ENCODE assay signal across 15 mouse cellular contexts in genomic region chr13:71960846-71961735, GRCm38 (mm10). TPM values are rescaled to one million over a fixed set of nuclear protein-coding genes. Genes with fewer than 3 reads are reported as not detected.
A peak's percentile ranks its signal among the peaks of the same experiment; 100 is the strongest.
DNase-seq lines count a peak whose midpoint lies in the region; ATAC-seq lines count a peak whose summit lies in the region.
"Had no signal": no experiment of that assay in that cellular context is flagged by ENCODE, and none has a peak within 500 bp of the region (broad histone marks: within the 10 kb centered on the region; RNA-seq: fewer than 3 reads in every experiment).

No protein-coding gene starts in this region.

- H3K4me1 ChIP-seq in heart, embryonic 16.5 days (ENCODE audit: control insufficient read depth, insufficient read depth, low read length), result 0 out of 2 replicates have a peak, but pooled peaks cover 7% of the 10 kb centered on the region
- H3K4me1 ChIP-seq in embryonic facial prominence, embryonic 14.5 days (ENCODE audit: control insufficient read depth, insufficient read depth, low read length), result no peaks in the 10 kb centered on the region; the same call in 1 of the 2 replicates
- H3K4me1 ChIP-seq in midbrain, embryonic 12.5 days, result peaks cover 48% of the 10 kb centered on the region
- peaks cover 21% of the 10 kb centered on the region for H3K4me1 ChIP-seq in forebrain, embryonic 15.5 days

- H3K9ac ChIP-seq in heart, embryonic 16.5 days (ENCODE audit: low read length), result peak overlapping the region; percentile 28; the same call in 1 of the 2 replicates
- H3K9ac ChIP-seq in embryonic facial prominence, embryonic 14.5 days (ENCODE audit: low read depth, low read length), result peak overlapping the region; percentile 75
- H3K9ac ChIP-seq in midbrain, embryonic 12.5 days (replicated peaks), result peak overlapping the region; percentile 98
- no peak overlapping the region for H3K9ac ChIP-seq in forebrain, embryonic 15.5 days (replicated peaks)

- H3K27me3 ChIP-seq in heart, embryonic 16.5 days (ENCODE audit: control insufficient read depth, insufficient read depth, low read length), result peaks cover 72% of the 10 kb centered on the region
- peaks cover 86% of the 10 kb centered on the region for H3K27me3 ChIP-seq in embryonic facial prominence, embryonic 14.5 days (replicated peaks; ENCODE audit: control insufficient read depth, insufficient read depth, low read length)
- H3K27me3 ChIP-seq in midbrain, embryonic 12.5 days, result peaks cover 62% of the 10 kb centered on the region
- H3K27me3 ChIP-seq in forebrain, embryonic 15.5 days, result peaks cover 95% of the 10 kb centered on the region

- ATAC-seq in heart, embryonic 16.5 days (replicated peaks; ENCODE audit: extremely low read depth, insufficient read depth, low FRiP score), result no peak
- ATAC-seq in embryonic facial prominence, embryonic 14.5 days (ENCODE audit: low read depth), result no peak
- ATAC-seq in midbrain, embryonic 12.5 days (ENCODE audit: low FRiP score, low read depth), result no peak
- ATAC-seq in forebrain, embryonic 15.5 days (replicated peaks), result no peak
- ATAC-seq: intestine, embryonic 16.5 days had no signal

- peak overlapping the region; percentile 59 for H3K4me3 ChIP-seq in heart, embryonic 16.5 days (ENCODE audit: low read length)
- H3K4me3 ChIP-seq in embryonic facial prominence, embryonic 14.5 days (ENCODE audit: low read depth, low read length), result peak overlapping the region; percentile 57
- H3K4me3 ChIP-seq in midbrain, embryonic 12.5 days, result peak overlapping the region; percentile 92
- H3K4me3 ChIP-seq in forebrain, embryonic 15.5 days, result no peak overlapping the region
- H3K4me3 ChIP-seq: myocyte had no signal

- DNase-seq in heart, adult 8-10 months (ENCODE audit: low spot score), result no peak
- DNase-seq in NIH3T3 (ENCODE audit: low read depth), result peak; percentile 55
- DNase-seq in embryonic facial prominence, embryonic 14.5 days (ENCODE audit: low spot score), result no peak
- no peak for DNase-seq in left cerebral cortex, adult 11 months (ENCODE audit: low spot score)
- no peak for DNase-seq in frontal cortex, postnatal 14 days (ENCODE audit: low spot score in 2 of 2)
- DNase-seq: adrenal gland, adult 8-10 months; cerebellum, adult 9-11 months; thymus, postnatal 4 days had no signal

- H3K9me3 ChIP-seq in heart, embryonic 16.5 days (replicated peaks; ENCODE audit: control insufficient read depth, low read length), result no peaks in the 10 kb centered on the region
- H3K9me3 ChIP-seq in embryonic facial prominence, embryonic 14.5 days (ENCODE audit: control insufficient read depth, low read length), result no peaks in the 10 kb centered on the region
- no peaks in the 10 kb centered on the region for H3K9me3 ChIP-seq in midbrain, embryonic 12.5 days
- H3K9me3 ChIP-seq in forebrain, embryonic 15.5 days, result no peaks in the 10 kb centered on the region

- peak overlapping the region; percentile 76 for H3K4me2 ChIP-seq in heart, embryonic 16.5 days (ENCODE audit: low read depth, low read length)
- peak overlapping the region; percentile 81 for H3K4me2 ChIP-seq in embryonic facial prominence, embryonic 14.5 days (ENCODE audit: low read depth, low read length)
- peak overlapping the region; percentile 71 for H3K4me2 ChIP-seq in midbrain, embryonic 12.5 days (replicated peaks)
- H3K4me2 ChIP-seq in forebrain, embryonic 15.5 days (replicated peaks), result no peak overlapping the region

- WGBS in heart, embryonic 16.5 days, result 27% methylated on average over 9 of the region's 9 CpGs
- WGBS in embryonic facial prominence, embryonic 14.5 days, result 17% methylated on average over 9 of the region's 9 CpGs
- 3% methylated on average over 9 of the region's 9 CpGs for WGBS in midbrain, embryonic 12.5 days
- WGBS in forebrain, embryonic 15.5 days, result 5% methylated on average over 9 of the region's 9 CpGs

- H3K27ac ChIP-seq in heart, embryonic 16.5 days (ENCODE audit: low read length), result no peak overlapping the region
- H3K27ac ChIP-seq in embryonic facial prominence, embryonic 14.5 days (replicated peaks; ENCODE audit: low read depth, low read length), result no peak overlapping the region
- H3K27ac ChIP-seq in midbrain, embryonic 12.5 days (replicated peaks), result peak overlapping the region; percentile 81
- H3K27ac ChIP-seq in forebrain, embryonic 15.5 days (replicated peaks), result no peak overlapping the region

- H3K36me3 ChIP-seq in heart, embryonic 16.5 days (ENCODE audit: control insufficient read depth, insufficient read depth), result no peaks in the 10 kb centered on the region
- no peaks in the 10 kb centered on the region for H3K36me3 ChIP-seq in embryonic facial prominence, embryonic 14.5 days (ENCODE audit: control insufficient read depth, insufficient read depth, low read length)
- peaks cover 6% of the 10 kb centered on the region; the same call in 1 of the 2 replicates for H3K36me3 ChIP-seq in midbrain, embryonic 12.5 days
- H3K36me3 ChIP-seq in forebrain, embryonic 15.5 days, result no peaks in the 10 kb centered on the region

RNA-seq across cellular contexts. Expression of gene Irx1, which starts 2.4 kb away (rescaled TPM):
- polyA plus RNA-seq in heart, embryonic 16.5 days (2015; fragmentation: Nextera tagmentation; extraction: Ambion mirVana), result 1.8 and 2.9 TPM in 2 replicates
- total RNA-seq in heart, adult 8-10 months (2022), result 1 to 10 TPM; 6.4 to 9.3 (median 8.3) TPM
- 3.8 and 4.0 TPM in 2 replicates for polyA plus RNA-seq in embryonic facial prominence, embryonic 14.5 days (2014; fragmentation: Nextera tagmentation; extraction: Ambion mirVana)
- polyA plus RNA-seq in midbrain, embryonic 12.5 days (2016; fragmentation: Nextera tagmentation; extraction: Ambion mirVana), result 13.3 and 15.0 TPM in 2 replicates
- polyA plus RNA-seq in forebrain, embryonic 15.5 days (2015; fragmentation: Nextera tagmentation; extraction: Ambion mirVana), result 0.32 TPM in 2 replicates
- total RNA-seq: adrenal gland, adult 8-10 months; gastrocnemius, adult 18-20 months had no signal
- polyA plus RNA-seq: intestine, embryonic 16.5 days; myocyte; small intestine, adult 2 months had no signal
